Mouse (Mus musculus) hindbrain, embryonic 14.5 days (tissue): ENCODE measurements at regions not wholly inside any gene's neighbourhood (a gene's known extent, or its start where the extent isn't known, plus 50 kb on each side); places are given as distances from the start of the nearest gene placed in this dataset.

ENCODE experiments used
- ATAC-seq: fragments of 200-750 bp; cut with Nextera tagmentation; 2 replicates; pipeline ENCODE4 v1.8.0; 2017; ENCODE audit warnings: moderate number of reproducible peaks, mild to moderate bottlenecking, moderate TSS enrichment, moderate library complexity; ENCODE audit not compliant: low FRiP score
- DNase-seq: peaks from one replicate; pipeline ENCODE4 v3.0.0-alpha.2; 2015; ENCODE audit warnings: low spot score
- H3K27ac ChIP-seq: fragments of 300-500 bp; sonication (generic); 2 replicates; pipeline ENCODE4 v1.5.1; 2014; ENCODE audit warnings: mild to moderate bottlenecking, moderate library complexity
- H3K27me3 ChIP-seq: fragments of 300-500 bp; sonication (generic); 2 replicates; pipeline ENCODE4 v1.6.1; 2014; ENCODE audit warnings: mild to moderate bottlenecking, low read length, mixed read lengths; ENCODE audit not compliant: control insufficient read depth, insufficient read depth
- H3K36me3 ChIP-seq: fragments of 300-500 bp; sonication (generic); replicated peaks from 2 replicates; pipeline ENCODE4 v1.6.1; 2014; ENCODE audit not compliant: control insufficient read depth, insufficient read depth
- H3K4me1 ChIP-seq: fragments of 300-500 bp; sonication (generic); replicated peaks from 2 replicates; pipeline ENCODE4 v1.6.1; 2014; ENCODE audit warnings: antibody characterized with exemption, low read length, mixed read lengths; ENCODE audit not compliant: control insufficient read depth, insufficient read depth
- H3K4me2 ChIP-seq: fragments of 300-500 bp; sonication (generic); replicated peaks from 2 replicates; pipeline ENCODE4 v1.6.1; 2014; ENCODE audit warnings: mild to moderate bottlenecking, moderate library complexity
- H3K4me3 ChIP-seq: fragments of 300-500 bp; sonication (generic); replicated peaks from 2 replicates; pipeline ENCODE4 v1.5.1; 2014; ENCODE audit warnings: mild to moderate bottlenecking, low read length
- H3K9ac ChIP-seq: fragments of 300-500 bp; sonication (generic); 2 replicates; pipeline ENCODE4 v1.6.1; 2014
- H3K9me3 ChIP-seq: fragments of 300-500 bp; sonication (generic); 2 replicates; pipeline ENCODE4 v1.6.1; 2016; ENCODE audit warnings: low read length; ENCODE audit not compliant: control insufficient read depth
- WGBS: fragments of 180-500 bp; shearing (Covaris S2); extraction: QIAGEN DNeasy Blood & Tissue Kit; methylation state at CpG from one replicate; pipeline ENCODE4 v1.1.7; 2014; 5-methylcytosine and 5-hydroxymethylcytosine counted together

DNA sequence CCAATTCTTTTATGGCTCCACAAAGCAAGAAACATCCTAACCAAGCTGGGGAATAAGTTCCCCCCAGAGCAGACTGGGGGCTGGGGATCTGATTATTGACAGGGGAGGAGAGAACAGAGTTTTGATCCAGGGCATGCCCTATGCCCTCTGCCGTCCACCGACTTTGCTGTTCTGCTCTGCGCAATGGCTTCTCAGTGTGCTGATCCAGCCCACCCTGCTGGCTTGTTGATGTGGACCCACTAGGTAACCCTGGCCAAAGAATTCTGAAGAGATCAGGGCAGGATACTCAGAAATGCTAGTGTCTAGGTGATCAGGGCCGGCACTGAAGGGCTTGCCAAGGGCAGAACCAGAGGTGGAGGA is 327.8 kb upstream of the Sall1 start:
- WGBS = 58% methylated on average over 4 of the region's 4 CpGs
- Histone ChIP-seq H3K4me2 (no peak overlapping the region), H3K27ac (no peak overlapping the region), H3K4me1 (no peaks in the 10 kb centered on the region), H3K36me3 (no peaks in the 10 kb centered on the region), H3K9me3 (no peaks in the 10 kb centered on the region), H3K27me3 (no peaks in the 10 kb centered on the region), H3K4me3 (no peak overlapping the region), H3K9ac (no peak overlapping the region)
- ATAC-seq (no peak), DNase-seq (no peak)

DNA sequence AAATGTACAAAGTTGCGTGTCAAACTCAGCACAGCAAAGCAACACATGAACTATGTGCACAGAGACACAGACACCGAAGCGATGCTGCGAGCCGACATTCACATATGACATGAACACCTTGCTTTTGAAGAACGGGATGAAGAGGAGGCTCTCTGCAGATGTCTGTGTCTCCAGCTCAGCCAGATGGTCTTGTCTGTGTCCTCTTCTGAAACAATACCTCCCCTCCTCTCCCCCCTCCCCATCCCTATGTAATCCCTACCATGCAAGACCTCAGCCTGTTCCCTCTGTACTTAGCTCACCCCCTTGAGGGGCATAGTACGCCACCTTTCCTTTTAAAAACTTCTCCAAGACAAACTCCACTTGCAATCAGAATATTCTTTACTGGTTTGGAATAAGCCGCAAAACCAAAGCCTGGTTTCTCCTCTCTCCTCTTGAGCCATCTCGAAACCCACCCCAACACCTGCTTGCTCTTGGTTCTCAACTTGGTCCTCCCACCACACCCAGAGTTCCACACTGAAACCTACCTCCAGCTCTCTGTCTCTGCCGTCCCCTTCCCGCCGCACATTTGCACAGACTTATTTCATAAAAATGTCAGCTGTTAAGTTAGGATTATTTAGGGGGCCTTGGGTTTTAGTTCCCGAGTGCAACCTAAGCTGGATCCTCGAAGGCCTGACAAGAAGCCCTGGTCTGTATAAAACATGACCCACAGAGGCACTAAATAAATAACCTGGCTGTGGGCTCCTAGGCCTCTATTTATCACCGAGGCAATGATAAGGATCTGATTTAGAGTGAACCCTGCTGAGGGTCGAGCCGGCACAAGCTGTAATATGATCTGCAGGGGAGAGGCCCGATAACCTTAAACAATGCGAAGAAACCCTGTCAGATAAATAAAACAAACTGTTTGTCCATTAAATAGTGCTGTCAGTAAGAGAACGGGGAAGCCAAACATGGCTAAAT is 327.1 kb upstream of the Sall1 start:
- no peaks in the 10 kb centered on the region for H3K36me3 ChIP-seq
- DNase-seq = no peak
- no peak overlapping the region for H3K4me2 ChIP-seq
- H3K9ac ChIP-seq = no peak overlapping the region
- H3K27ac ChIP-seq = no peak overlapping the region
- no peaks in the 10 kb centered on the region for H3K27me3 ChIP-seq
- no peaks in the 10 kb centered on the region for H3K9me3 ChIP-seq
- no peak overlapping the region for H3K4me3 ChIP-seq
- no peaks in the 10 kb centered on the region for H3K4me1 ChIP-seq
- ATAC-seq = no peak
- WGBS = 63% methylated on average over 20 of the region's 20 CpGs

DNA sequence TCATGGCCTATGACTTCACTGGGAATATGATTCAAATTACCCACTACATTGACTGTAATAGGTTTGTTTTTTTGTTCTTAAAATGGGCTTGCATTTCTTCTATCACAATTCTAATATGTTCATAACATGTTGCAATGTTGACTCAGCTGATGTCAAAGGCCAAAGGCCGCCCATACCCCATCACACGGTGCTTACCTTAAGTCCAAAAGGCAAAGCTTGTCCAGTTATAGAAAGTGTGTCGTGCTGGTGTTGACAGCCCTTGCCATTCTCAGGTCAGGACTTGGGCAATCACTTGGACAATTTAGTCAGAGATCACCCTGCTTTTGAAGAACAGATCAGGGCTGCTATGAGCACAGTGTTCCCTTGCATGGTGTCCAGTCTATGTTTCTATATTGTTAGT is 321.5 kb upstream of the Sall1 start:
- DNase-seq (no peak), ATAC-seq (no peak)
- 97% methylated on average over 3 of the region's 3 CpGs for WGBS
- Histone ChIP-seq H3K9me3 (no peaks in the 10 kb centered on the region), H3K4me1 (no peaks in the 10 kb centered on the region), H3K36me3 (no peaks in the 10 kb centered on the region), H3K4me2 (no peak overlapping the region), H3K4me3 (no peak overlapping the region), H3K27me3 (no peaks in the 10 kb centered on the region), H3K9ac (no peak overlapping the region), H3K27ac (no peak overlapping the region)

DNA sequence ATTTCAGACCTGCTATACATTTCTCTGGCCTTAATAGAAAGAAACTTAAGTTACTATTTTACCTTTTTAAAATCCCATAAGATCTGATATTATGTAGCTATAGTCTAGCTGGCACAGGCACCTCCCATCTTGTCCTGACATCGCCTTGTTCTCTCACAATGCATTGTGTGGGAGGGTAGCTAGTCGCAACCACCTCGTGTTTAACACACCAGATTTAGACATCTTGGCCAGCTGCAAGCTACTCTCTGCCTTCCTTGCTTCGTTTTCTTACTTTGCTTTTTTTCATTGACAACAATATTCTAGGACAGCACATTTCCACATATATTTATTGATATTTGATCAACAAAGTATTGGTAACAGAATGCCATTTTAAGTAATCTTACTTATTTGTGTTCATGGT is 314.4 kb upstream of the Sall1 start:
- H3K27me3 ChIP-seq = no peaks in the 10 kb centered on the region
- H3K9ac ChIP-seq = no peak overlapping the region
- no peaks in the 10 kb centered on the region for H3K4me1 ChIP-seq
- H3K4me2 ChIP-seq = no peak overlapping the region
- 73% methylated on average over 4 of the region's 4 CpGs for WGBS
- no peak overlapping the region for H3K27ac ChIP-seq
- no peaks in the 10 kb centered on the region for H3K9me3 ChIP-seq
- no peak for DNase-seq
- no peaks in the 10 kb centered on the region for H3K36me3 ChIP-seq
- no peak overlapping the region for H3K4me3 ChIP-seq
- no peak for ATAC-seq

DNA sequence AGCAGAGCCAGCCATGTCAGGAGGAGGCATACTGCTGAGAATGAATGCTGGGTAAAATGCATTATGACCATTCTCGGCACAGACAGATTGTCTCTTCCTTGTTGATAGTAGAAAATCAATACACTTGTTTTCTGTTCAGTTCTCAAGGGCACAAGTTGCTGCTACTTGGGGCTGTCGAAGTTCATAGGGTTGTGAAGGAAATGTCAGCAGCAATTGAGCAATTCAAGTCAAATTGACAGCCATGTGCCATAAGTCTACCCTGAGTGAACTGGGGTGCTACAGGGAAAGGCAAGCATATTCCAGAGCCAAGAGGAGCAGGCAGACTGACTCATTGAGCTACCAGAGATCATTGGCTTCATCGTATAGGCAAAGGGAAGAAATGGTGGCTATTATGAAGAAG is 301.6 kb upstream of the Sall1 start:
- no peaks in the 10 kb centered on the region for H3K4me1 ChIP-seq
- no peak overlapping the region for H3K4me2 ChIP-seq
- H3K4me3 ChIP-seq = no peak overlapping the region
- DNase-seq (no peak), ATAC-seq (no peak)
- H3K9me3 ChIP-seq = no peaks in the 10 kb centered on the region
- H3K36me3 ChIP-seq = no peaks in the 10 kb centered on the region
- H3K27me3 ChIP-seq = no peaks in the 10 kb centered on the region
- 82% methylated on average over 3 of the region's 3 CpGs for WGBS
- H3K27ac ChIP-seq = no peak overlapping the region
- no peak overlapping the region for H3K9ac ChIP-seq

DNA sequence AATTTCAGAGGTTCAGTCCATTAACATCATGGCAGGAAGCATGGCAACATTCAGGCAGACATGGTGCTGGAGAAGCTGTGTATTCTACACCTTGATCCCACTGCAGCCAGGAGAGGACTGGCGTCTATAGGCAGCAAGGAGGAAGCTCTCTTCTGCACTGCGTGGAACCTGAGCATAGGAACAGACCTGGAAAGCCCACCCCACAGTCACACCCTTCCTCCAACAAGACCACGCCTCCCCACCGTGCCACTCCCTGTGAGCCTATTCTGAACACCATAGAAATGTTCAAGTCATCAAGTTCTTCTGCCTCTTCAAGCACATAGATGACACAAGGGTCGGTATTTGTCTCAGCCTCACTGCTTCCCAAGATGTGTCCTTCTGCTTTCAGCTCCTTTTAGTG is 297.7 kb upstream of the Sall1 start:
- no peak overlapping the region for H3K4me3 ChIP-seq
- H3K27me3 ChIP-seq = no peaks in the 10 kb centered on the region
- H3K36me3 ChIP-seq = no peaks in the 10 kb centered on the region
- ATAC-seq (no peak), DNase-seq (no peak)
- H3K9ac ChIP-seq = no peak overlapping the region
- H3K4me1 ChIP-seq = no peaks in the 10 kb centered on the region
- H3K9me3 ChIP-seq = no peaks in the 10 kb centered on the region
- H3K27ac ChIP-seq = no peak overlapping the region
- 92% methylated on average over 5 of the region's 5 CpGs for WGBS
- H3K4me2 ChIP-seq = no peak overlapping the region

DNA sequence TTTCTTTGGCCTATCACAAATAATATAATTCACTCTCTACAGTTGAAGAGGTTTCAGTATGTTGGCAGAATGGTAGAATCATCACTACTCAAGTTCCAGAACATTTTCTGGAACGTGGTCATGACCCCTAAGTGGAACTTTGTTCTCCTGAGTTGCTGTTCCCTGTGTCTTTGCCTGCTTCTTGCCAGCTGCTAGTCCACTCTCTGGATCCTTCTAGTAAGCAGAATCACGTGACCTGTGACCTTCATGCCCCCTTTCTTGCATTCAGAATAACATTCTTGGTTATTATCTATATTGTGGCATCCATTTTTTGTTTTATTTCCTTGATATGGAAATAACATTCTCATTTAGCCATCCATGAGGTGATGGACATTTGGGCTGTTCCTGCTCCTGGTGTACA is 291.5 kb upstream of the Sall1 start:
- Histone ChIP-seq H3K4me3 (no peak overlapping the region), H3K36me3 (no peaks in the 10 kb centered on the region), H3K4me1 (no peaks in the 10 kb centered on the region), H3K4me2 (no peak overlapping the region), H3K9me3 (no peaks in the 10 kb centered on the region), H3K9ac (no peak overlapping the region), H3K27ac (no peak overlapping the region), H3K27me3 (no peaks in the 10 kb centered on the region)
- no peak for DNase-seq
- WGBS = 85% methylated on average over 2 of the region's 2 CpGs
- no peak for ATAC-seq

DNA sequence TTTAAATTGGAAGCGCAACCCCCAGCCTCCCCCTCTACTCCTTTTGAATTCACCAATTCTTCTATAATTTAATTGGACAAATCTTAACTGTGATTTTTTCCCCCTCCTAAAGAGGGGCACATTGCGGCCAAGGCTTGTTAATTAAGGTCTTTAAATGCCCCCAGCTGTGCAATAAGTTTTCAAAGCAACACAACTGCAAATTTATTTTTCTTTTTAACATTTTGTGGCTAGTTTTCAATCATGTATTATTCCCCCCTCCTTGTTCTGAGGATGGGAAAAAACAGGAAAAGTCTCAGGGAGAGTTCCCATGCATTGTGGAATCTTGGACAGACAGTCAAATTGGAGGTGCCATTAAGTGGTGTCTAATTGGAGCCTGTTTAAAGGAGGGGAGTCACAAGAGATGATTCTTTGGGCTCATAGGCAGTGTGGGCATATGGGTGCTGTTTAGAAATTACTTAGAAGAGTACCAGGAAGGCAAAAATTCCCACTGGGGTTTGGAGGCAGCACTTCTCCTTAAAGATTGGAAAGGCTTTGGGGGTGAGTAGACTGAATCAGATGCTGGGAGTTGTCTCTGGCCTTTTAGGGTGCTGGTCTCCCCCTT is 281.9 kb upstream of the Sall1 start:
- ATAC-seq = no peak
- Histone ChIP-seq H3K9ac (no peak overlapping the region), H3K4me2 (no peak overlapping the region), H3K36me3 (no peaks in the 10 kb centered on the region), H3K9me3 (no peaks in the 10 kb centered on the region), H3K4me1 (peaks cover 8% of the 10 kb centered on the region), H3K27ac (no peak overlapping the region), H3K27me3 (no peaks in the 10 kb centered on the region), H3K4me3 (no peak overlapping the region)
- DNase-seq = no peak
- WGBS = 69% methylated on average over 2 of the region's 2 CpGs

DNA sequence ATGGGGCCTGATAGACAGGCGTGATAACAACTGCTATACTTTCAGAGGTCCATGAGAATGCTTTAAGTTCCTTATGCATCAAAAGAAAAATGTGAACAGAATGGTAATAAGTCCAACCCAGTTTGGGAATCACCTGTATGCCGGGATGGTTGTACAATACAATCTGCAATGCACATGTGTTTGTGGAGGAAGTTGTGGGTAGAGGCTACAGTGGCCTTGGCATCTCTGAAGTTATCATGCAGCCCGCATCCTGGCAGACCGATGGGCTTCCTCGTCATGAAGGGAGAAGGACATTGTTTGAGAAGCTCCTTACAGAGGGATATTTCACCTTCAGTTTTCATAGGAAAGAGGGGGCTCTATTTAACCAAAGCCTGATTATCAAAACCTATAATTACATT is 281.3 kb upstream of the Sall1 start:
- no peaks in the 10 kb centered on the region for H3K9me3 ChIP-seq
- H3K4me2 ChIP-seq = no peak overlapping the region
- H3K4me3 ChIP-seq = no peak overlapping the region
- H3K4me1 ChIP-seq = peaks cover 8% of the 10 kb centered on the region
- DNase-seq (no peak), ATAC-seq (no peak)
- H3K27me3 ChIP-seq = no peaks in the 10 kb centered on the region
- H3K27ac ChIP-seq = no peak overlapping the region
- no peaks in the 10 kb centered on the region for H3K36me3 ChIP-seq
- H3K9ac ChIP-seq = no peak overlapping the region
- WGBS = 71% methylated on average over 5 of the region's 5 CpGs
